Mouse (Mus musculus): ENCODE measurements at regions not wholly inside any gene's neighbourhood (a gene's known extent, or its start where the extent isn't known, plus 50 kb on each side); places are given as distances from the start of the nearest gene placed in this dataset.

GRCm38 (mm10) chr5:128492541-128492940 lies 59.7 kb upstream of the Tmem132d start:
- no peak for TF ChIP-seq EP300 (optimal IDR thresholded peaks at IDR 0.05)
- no peak for TF ChIP-seq CTCF (IDR thresholded peaks at IDR 0.05; ENCODE audit: low read depth)

Measured in stomach, postnatal 0 days (tissue).